Mouse (Mus musculus) cerebellum, adult 11-12 months (tissue): ENCODE measurements around the gene AL732309.1.

Source experiments
- DNase-seq: peaks from one replicate; pipeline ENCODE4 v3.0.0; 2022

The AL732309.1 gene

DNA sequence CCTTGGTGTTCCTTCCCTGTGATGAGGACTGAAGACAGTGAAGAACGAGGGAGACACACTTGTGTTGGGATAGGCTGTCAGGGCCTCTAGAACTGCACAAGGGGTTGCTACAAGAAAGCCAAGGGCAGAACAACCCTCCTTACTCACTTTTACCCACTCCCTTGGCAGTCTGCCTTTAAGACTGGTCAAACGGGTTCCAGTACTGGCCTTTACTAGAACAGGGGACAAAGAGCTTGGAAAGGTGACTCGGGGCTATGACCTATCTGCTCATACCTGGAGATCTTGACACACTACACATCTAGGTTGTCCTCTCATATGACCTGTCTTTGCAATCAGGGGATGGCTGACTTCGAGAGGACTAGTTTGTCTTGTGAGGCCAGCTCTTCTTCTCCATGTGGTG, 9.1 kb downstream of the AL732309.1 start:
- DNase-seq = no peak

DNA sequence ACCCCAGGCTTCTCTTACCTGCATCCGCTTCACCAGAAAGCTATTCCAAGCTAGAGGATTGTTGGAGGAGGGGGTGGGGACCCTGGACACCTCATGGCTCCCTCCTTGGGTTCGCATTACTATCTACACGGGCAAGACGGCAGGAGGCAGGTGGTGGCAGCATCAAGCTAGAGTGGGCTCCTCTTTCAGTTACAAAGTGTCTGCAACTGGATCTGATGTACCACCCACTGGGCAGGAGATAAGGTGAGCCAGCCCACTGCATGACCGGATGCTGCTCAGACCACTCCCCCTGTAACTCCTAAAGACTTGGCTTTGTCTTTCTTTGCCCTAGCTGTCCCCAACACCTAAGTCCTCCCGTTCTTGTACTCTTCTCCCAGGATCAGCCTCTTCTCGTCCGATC, 10.0 kb downstream of the AL732309.1 start, which contains the start of gene Rnf224:
Rnf224 (minus strand) TSS at position 174 of the 400 bp plus-strand sequence.
- no peak for DNase-seq

DNA sequence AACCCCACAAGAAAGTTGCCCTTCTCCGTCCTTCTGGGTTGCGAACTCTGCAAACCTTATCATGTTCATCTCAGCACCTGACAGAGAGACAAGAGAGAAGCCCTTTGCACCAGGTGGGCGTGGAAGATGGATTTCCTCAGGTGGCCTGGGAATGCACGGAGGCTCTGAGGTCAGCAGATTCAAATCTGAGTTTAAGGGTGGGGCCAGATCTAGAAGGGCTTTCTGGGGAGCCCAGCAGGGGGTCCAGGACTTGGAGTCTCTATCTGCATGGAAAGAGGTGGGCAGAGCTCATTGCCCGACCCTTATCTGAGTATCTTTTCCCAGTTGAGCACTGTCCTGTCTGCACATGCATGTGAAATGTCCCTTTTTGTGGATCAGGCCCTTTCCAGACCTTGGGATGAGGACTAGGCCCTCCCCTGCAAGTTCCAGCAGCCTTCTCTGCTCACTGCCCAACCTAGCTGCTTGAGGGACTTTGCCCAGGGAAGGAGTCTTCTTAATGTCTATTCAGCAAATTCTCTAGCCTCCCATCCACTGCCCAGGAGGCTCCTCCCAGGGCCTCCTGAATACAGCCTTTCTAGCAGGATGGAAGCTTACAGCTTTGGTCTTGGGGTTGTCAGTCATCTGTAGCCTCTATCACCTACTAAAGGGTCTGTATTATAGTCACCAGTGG, 12.0 kb downstream of the AL732309.1 start:
- no peak for DNase-seq

DNA sequence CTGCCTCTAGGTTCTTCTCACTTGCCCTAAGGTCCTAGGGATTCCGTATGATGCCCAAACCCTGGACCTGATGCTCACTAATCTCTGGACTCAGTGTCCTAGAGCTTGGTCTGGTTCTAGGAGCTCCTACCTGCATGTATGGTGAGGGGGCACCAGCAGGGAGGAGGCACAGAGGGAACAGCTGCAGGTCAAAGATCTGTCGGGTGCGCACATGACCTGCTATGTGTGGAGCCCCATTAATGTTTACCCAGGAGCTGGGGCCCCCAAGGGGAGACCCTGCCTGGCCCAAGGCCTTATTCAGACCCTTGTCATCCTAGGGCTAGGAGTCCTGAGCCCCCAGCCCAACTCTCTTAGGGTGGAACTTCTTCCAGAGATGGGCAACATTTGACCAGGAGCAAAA, 12.6 kb downstream of the AL732309.1 start, which contains the start of gene Slc34a3:
Slc34a3 (minus strand) TSS at position 315 of the 400 bp plus-strand sequence.
- DNase-seq = no peak

DNA sequence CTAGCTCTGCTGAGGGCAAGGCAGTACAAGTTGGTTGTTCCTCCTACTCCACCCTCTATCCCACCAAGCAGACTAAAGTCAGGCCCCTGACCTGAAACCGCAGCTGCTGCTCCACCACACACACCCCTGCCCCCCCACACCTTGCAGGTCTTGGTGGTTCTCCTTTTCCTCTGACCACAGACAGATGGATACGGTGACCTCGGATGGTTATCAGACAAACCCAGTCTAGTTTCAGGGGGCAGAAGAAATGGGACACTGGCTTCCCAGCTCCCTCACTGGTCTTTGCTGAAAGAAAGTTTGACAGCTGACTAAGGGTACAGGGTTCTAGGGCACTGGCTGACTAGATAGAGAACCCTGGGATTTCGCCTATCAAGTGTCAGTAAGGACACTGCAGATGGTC, 13.2 kb downstream of the AL732309.1 start:
- DNase-seq = no peak

DNA sequence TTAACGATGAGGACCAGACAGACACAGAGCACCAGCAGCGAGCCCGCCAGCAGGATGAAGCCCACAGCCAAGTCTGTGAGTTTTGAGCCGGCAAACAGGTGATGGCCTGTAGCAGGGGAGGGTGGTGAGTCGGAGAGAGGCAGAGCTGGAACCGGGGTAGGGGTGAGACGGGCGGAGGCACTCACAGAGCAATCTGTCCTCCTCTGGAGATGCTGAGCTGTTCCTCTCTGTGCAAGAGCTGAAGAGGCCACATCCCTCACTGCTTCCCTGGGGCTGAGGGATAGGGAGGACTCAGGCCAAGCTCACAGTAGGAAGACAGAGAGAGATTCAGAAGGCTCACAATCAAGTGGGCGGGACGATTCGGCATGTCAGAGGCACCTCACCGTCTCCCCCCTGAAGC, 15.6 kb downstream of the AL732309.1 start:
- DNase-seq = no peak

DNA sequence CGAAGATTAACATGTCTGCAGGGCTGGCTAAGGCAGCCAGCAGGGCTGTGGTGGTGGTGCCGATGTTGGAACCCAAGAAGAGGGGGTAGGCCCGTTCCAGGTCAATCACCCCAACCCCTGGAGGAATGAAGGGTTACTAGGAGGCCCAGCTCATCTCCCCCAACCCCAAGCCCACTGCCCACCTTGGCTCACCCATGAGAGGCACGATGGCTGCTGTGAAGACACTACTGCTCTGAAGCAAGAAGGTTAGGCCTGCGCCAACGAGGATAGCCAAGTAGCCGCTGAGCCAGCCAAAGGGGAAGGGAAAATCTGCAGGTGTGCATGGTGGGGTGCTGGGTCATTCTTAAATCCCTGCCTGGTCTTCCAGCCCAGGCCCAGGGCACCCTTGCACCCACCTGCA, 16.1 kb downstream of the AL732309.1 start:
- no peak for DNase-seq

DNA sequence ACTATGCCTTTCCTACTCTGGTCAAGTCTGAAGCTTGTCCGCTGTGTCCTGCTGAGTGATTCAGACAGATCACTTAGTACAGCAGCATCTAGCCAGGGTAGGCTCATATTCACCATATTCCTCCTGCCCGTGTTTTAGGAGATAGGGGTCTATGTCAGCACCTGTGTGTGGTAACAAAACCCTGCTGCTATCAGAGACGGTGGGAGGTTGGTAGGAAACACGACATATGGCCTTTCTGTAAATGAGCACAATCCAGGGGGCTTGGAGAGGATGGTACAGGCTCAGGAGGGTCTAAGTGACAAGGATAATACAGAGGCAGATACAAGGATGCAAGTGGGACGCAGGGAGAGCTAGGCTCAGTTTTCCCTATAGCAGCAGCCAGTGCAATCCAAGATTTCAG, 17.1 kb downstream of the AL732309.1 start:
- no peak for DNase-seq

DNA sequence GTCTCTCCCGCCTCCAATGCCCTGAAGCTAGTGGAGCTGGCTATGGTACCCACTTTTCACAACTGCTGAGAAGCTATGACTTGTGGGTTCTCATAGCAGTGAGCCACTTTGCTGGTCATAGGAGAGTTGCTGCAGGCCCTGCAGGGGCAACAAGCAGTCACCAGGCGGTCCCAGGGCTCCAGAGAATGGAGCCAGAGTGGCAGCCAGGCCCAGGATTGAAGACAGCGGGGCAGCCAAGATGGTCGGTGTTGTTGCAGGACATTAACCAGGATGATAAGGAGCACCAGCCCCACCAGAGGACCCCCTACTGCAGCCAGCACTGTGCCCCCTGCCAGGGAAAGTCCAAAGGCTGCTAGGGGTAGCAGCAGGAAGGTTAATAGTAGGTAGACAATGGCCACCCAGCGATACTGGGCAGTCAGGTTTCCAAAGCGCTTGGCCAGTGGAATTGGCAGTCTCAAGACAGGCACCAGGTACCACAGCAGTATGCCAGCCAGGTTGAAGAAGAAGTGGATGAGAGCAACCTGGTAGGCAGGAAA, 17.6 kb downstream of the AL732309.1 start:
- DNase-seq = peak; percentile 63

DNA sequence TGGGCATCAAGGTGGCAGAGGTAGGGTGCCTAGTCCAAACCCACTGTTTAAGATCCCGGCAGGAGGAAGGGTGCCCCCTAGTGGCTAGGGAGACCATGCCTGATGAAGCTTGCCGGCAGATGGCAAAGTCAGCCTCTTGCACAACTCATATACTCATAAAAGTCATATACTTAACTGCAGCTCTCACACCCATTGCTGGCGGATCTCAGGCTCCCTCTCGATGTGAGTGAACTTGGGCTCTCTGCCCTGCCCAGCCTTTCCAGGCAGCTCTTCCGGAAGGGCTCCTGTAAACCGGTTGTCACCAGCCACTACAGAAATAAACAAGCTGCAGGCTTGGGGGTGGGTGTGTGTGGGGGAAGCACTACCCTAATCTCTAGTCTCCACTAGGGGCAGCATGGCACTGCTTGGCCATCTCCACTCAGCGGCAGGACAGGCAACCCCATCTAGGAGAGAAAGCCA, 18.2 kb downstream of the AL732309.1 start:
- peak; percentile 91 for DNase-seq

DNA sequence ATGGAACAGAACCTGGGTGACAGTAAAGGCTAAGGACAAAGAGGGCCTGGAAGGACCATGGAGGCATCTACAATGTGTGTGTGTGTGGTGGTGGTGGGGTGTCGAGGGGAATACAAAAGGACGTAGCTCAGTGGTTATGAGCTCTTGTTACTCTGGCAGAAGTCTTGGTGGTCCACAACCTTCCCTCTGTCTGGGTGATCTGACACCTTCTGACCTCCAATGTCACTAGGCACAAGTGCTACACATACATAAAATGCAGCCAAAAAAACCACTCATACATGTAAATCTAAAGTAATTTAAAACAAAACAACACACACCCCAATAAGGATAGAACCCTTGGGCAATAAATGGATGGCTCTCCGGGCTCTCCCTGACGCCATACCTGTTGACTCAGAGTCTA, 19.3 kb downstream of the AL732309.1 start:
- DNase-seq = peak; percentile 29

DNA sequence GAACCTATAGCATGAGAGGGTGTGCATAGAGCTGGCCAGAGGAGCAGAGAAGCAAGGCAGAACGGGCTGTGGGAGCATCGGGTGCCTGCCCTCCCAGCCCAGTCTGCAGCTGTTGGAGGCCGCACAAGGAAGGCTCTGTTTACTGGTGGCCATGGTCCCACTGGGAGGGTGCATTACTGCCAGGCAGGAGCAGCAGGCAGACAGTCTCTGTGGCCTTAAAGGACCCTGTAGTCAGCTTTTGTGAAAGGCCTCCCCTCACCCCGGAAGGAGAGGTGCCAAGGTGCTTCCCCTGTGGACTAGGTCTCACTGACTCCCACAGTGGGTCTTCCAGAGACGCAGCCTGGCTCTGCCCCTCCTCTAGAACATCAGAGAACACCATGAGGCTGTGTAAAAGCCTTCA, 19.8 kb downstream of the AL732309.1 start:
- DNase-seq = peak; percentile 70

DNA sequence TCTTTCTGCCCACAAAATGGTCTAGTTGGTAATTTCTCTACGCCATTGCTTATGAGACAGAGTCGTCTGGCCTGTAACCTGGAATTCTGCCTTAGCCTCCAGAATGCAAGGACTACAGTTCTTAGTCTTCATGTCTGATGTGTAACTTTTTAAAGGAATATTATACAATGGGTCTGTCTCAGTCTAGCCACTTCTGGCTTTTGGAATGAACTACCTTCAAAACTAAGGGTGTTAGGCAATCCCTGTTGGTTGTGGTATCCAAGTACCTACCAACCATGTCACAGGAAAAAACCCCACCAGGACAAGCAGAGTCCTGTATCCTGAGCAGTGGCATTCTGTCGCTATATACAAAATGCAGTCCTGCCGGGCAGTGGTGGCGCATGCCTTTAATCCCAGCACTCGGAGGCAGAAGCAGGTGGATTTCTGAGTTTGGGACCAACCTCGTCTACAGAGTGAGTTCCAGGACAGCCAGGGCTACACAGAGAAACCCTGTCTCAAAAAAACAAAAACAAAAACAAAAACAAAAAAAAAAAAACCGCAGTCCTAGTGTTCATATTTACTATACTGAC, 20.8 kb downstream of the AL732309.1 start:
- peak; percentile 30 for DNase-seq

DNA sequence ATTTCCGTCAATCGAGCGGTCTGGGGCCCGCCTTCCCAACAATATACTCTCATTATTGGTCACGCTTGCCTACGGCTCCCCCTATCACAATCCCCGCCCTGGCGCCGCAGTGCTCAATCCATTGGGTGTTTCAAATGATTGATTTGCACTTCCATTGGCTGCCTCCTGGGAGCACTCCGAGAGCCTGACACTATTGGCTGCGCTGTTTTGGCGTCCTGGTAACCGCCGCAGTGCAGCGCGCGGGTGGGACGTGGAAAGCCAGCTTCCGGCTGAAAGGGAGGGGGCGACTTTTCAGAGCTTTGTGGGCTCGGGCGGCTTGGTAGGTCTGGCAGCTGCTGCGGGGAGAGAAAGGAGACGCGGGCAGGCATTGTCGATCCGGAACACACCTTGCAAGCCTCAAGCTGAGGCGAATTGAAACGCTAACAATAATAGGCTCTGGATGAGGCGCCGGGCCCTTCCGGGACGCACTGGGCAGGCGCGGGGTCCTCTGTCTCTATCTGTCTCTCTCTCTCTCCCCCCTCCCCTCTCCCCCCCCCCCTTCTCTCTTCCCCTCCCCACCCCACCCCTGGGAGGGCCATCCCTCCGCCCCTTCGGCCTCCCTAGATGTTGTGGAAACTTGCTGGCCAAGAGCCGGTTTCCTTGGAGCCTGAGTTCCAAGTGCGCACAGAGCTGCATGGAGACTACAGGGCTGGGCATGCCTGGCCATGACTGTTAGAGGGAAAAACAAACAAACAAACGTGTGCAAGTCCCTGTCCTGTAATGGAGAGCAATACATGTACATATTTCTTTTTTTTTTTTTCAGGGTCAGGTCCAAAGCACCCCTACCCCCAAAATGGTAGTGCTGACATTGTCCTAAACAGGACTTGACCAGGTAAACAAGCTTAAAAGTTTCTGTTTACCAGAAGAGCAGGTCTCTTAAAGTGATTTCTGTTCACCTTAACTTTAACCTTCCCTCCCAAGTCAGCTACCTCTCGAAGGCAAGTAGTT, 21.6 kb downstream of the AL732309.1 start:
- DNase-seq = peak; percentile 100

DNA sequence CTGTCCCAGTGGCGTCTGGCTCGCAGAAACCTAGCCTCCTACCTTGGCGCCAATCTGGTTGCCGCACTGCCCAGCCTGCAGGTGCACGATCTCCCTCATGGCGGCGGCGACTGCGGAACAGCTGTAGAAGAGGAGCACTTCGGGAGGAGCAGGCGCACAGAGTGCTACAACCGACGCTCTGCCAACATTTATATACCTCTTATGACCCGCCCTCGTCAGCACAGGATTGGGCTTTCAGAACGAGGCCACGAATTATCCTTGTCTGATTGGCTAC, 22.2 kb downstream of the AL732309.1 start, which contains the start of gene Tubb4b:
Tubb4b (minus strand) TSS at position 211 of the 274 bp plus-strand sequence.
- DNase-seq = no peak

DNA sequence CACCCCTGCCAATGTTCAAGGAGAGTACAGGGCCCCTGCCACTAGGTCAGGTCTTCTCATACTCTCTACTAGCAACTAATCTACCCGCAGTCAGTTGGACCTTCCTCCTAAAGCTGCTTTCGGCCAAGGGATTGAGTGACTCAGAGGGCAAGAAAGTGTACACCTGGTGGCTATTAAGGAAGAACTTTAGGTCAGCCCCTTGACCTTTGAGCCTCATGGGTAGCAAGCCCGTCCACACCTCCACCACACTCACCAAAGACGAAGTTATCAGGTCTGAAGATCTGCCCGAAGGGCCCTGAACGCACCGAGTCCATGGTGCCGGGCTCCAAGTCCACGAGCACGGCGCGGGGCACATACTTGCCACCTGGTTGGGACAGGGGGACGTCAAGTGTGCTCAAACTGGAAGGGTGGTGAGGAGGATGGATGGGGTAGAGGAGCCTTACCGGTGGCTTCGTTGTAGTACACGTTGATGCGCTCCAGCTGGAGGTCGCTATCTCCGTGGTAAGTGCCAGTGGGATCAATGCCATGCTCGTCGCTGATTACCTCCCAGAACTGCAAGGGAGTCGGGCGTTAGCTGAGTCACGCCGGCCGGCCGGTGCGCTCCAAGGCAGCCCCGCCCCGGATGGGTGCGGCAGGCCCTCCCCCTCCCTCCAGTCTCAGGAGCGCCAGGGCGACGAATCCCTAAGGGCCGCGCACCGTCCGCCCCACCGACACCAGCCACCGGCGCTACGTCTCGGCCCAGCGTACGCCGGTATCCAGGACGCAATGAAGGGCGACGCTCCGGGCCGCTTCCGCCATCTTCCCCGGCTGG, 22.8 kb downstream of the AL732309.1 start:
- DNase-seq = peak; percentile 84

DNA sequence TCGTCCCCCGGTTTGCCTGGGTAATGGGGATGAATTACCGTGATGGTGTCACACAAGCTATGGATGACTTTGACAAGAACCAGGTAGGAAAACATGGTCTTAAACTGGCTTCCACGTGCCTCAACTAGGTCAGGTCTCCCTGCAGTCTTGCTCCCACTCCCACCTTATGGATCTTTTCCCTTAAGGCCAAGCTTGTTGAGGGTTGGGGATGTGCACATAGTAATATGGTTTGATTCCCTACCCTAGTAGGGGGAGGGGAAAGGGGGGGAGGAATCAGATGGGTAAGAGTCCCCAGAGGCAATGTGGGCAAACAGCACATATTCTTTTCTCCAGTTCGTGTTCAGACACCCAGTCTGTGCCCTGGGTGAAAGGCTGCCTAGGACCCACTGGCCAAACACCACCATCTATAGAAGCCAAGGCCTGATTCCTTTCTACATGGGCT, 25.3 kb downstream of the AL732309.1 start:
- no peak for DNase-seq

DNA sequence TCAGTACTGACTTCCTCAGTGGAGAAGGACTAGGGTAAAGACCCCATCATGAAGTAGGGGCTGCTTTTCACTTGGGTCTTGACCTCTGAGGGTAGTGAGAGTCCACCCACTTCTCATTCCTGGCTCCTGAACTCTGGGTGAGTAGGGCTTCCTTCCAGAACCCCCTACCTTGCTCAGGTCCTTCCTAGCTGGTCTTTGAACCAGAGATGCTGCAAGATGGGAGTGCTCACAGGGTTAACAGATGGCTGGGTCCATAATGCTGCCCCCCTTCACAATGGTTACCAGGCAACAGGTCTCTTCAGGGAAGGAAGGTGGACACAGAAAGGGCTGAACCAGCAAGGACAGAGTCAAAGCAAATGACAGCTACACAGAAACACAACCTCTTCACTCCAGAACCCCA, 28.2 kb downstream of the AL732309.1 start, which contains the start of gene Fam166a:
Fam166a (plus strand) TSS at position 301 of the 400 bp plus-strand sequence.
- DNase-seq = no peak

DNA sequence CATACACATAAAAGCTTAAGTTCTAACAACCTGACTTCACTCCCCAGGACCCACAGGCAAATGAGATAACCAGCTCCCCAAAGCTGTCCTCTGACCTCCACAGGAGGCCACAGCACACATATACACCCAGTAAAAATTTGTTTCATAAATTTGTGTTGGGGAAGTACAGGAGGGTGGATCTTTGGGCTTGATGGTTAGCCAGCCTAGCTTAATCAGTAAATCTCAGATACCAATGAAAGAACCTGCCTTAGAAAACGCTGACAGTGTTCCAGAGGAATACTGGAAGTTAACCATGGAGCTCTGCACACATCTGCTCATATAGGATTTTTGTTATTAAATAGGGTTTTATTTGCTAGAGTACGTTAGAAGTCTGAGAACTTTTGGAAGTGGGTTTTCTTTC, 29.0 kb downstream of the AL732309.1 start:
- DNase-seq = no peak

DNA sequence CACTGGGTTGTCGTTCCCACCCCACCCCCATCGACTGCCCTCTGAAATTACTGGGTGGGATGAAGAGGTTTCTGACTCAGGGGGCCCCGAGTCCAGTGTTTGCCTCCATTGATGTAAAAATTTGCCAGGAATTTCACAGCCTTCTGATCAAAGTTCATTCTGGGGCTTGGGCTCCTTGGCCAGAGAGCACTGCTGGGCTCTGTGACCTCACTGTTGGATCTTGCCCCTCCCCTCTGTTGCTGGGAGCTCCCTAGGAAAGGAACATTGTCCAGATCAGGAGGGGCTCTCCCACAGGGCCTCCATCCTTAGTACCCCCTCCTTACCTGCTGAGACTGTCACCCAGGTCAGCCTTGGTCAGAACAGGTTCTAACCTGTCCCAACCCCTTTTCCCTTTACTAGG, 32.2 kb downstream of the AL732309.1 start, which contains the start of gene Stpg3:
Stpg3 (minus strand) TSS at position 194 of the 400 bp plus-strand sequence.
- no peak for DNase-seq

DNA sequence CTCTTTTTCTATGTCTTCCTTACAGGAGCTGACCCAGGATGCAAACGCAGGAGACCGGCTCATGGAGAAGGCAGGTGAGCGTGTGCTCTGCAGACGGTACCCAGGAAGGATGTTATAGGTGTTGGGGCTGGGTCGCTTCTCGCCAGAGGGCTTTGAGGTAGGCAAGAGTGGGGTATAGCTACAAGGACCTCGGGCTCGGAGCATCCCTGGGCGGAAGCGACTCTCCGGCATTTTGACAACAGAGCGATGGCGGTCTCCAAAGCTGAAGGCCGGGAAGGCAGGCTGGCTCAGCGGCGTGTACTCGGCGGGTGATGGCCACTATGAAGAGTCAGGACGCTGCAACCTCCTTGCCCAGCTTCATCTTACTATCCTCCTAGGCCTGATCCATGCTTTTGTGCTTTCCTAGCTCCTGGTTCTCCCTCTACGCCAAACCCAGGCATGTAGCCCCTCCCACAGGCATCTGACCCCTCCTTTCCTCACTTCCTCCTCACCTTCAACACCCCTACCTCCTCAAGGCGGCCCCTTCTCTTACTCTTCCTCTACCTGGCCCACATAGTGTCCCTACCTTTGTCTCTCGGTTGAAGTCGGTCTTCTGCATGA, 33.3 kb downstream of the AL732309.1 start:
- DNase-seq = no peak
